In the genomic region with DNA sequence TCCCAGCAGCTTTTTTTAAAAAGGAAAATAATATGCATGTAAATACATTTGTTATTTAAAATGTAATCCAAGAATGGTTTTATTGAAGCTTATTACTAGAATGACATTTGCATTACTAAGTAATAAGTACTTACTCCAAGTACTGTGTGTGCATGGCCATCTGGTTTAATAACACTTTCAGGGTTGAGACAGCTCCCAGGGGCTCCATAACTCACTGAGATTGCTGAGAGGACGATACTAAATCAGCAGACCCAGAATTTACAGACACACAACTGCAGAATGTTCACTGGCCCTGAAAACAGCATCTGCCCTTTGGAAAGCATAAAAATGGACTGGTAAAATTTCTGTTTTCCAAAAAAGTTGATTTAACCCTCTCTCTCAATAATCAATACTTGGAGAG, we compare ENCODE assay signal across 24 mouse cellular contexts.
"Had no signal": no experiment of that assay in that cellular context is flagged by ENCODE, and none has a peak within 500 bp of the region (broad histone marks: within the 10 kb centered on the region; RNA-seq: fewer than 3 reads in every experiment).

No protein-coding gene starts in this region.

- DNase-seq: kidney, adult 2 months; kidney, postnatal 10 days; kidney, postnatal 36 days; layer of hippocampus, postnatal 36 days; left cerebral cortex, postnatal 4 days; liver, postnatal 0 days; lung, embryonic 14.5 days; midbrain, embryonic 14.5 days; right cerebral cortex, adult 18-20 months; right cerebral cortex, postnatal 14 days; right cerebral cortex, postnatal 4 days; thymus, adult 2 months; thymus, postnatal 25 days had no signal

- H3K36me3 ChIP-seq: kidney, embryonic 15.5 days; limb, embryonic 12.5 days; limb, embryonic 15.5 days had no signal

- H3K4me3 ChIP-seq: kidney, embryonic 15.5 days; left cerebral cortex, adult 2 months; limb, embryonic 12.5 days; limb, embryonic 15.5 days had no signal

- H3K4me2 ChIP-seq: kidney, embryonic 15.5 days; limb, embryonic 12.5 days; limb, embryonic 15.5 days; liver, embryonic 11.5 days; lung, embryonic 14.5 days; midbrain, embryonic 11.5 days had no signal

- H3K9ac ChIP-seq: kidney, embryonic 15.5 days; limb, embryonic 12.5 days; limb, embryonic 15.5 days; liver, embryonic 14.5 days; liver, postnatal 0 days; lung, embryonic 14.5 days had no signal

- ATAC-seq: intestine, postnatal 0 days; liver, postnatal 0 days; lung, postnatal 0 days had no signal

- H3K27ac ChIP-seq: kidney, embryonic 15.5 days; left cerebral cortex, adult 2 months; limb, embryonic 12.5 days; limb, embryonic 15.5 days; liver, embryonic 14.5 days; macrophage; stomach, postnatal 0 days had no signal

- H3K27me3 ChIP-seq: kidney, embryonic 15.5 days; limb, embryonic 12.5 days; limb, embryonic 15.5 days had no signal

- H3K4me1 ChIP-seq: kidney, embryonic 15.5 days; limb, embryonic 12.5 days; limb, embryonic 15.5 days had no signal

- H3K9me3 ChIP-seq: kidney, embryonic 15.5 days; limb, embryonic 12.5 days; limb, embryonic 15.5 days had no signal
